Mouse (Mus musculus): ENCODE measurements around the gene Dnase1l3. TPM values are rescaled to one million over a fixed set of nuclear protein-coding genes. Genes with fewer than 3 reads are reported as not detected.
A peak's percentile ranks its signal among the peaks of the same experiment; 100 is the strongest.

Dnase1l3 gene
- polyA plus RNA-seq, 1 experiment, result 14.2 TPM

- Histone ChIP-seq H3K27ac (ENCODE audit: insufficient read depth, low read depth, low read length) (no peak overlapping the region), H3K27me3 (ENCODE audit: control insufficient read depth, insufficient read depth, low read length) (no peaks in the 10 kb centered on the region; the same call in 1 of the 2 replicates), H3K36me3 (ENCODE audit: control insufficient read depth, insufficient read depth, low read length) (no peaks in the 10 kb centered on the region), H3K4me3 (ENCODE audit: low read depth, low read length) (no peak overlapping the region), H3K4me1 (ENCODE audit: control insufficient read depth, insufficient read depth, insufficient read length, low read length) (peaks cover 2% of the 10 kb centered on the region; the same call in 1 of the 2 replicates)
- TF ChIP-seq CTCF (IDR thresholded peaks at IDR 0.05; ENCODE audit: extremely low read depth, insufficient read length, insufficient replicate concordance, low read depth, low read length) (no peak), POLR2A (IDR thresholded peaks at IDR 0.05; ENCODE audit: low read depth, low read length) (no peak)
- 79% methylated on average over 3 of the region's 3 CpGs for WGBS
These were observed 4.7 kb upstream of the Dnase1l3 start for GRCm38 (mm10) chr14:7999030-7999429.

DNA sequence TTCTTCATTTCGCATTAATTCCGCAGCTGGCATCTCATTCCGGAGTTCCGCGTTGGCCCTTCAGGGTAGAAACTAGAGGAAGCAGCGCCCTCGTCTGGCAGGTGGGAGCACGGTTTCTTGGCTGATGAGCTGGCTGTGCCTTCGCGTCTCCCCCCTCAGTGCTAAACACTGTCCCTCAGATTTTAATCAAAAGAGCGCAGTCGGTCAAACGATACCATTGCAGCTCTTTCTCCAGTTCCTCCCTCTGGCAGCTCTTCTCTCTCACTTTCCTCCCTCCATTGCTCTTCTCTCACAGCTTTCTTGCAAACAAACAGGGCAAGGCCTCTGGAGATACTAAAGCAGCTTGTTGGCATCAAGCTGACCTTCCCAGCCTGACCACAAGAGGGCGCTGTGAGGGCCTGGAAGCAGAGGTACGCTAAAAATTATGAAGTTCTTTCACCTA, 2.9 kb upstream of the Dnase1l3 start:
- H3K36me3 ChIP-seq (ENCODE audit: control insufficient read depth, insufficient read depth, low read length), result no peaks in the 10 kb centered on the region
- no peak overlapping the region for H3K27ac ChIP-seq (ENCODE audit: insufficient read depth, low read depth, low read length)
- H3K4me1 ChIP-seq (ENCODE audit: control insufficient read depth, insufficient read depth, insufficient read length, low read length), result no peaks in the 10 kb centered on the region; the same call in 1 of the 2 replicates
- H3K27me3 ChIP-seq (ENCODE audit: control insufficient read depth, insufficient read depth, low read length), result no peaks in the 10 kb centered on the region; the same call in 1 of the 2 replicates
- 1% methylated on average over 15 of the region's 15 CpGs for WGBS
- H3K4me3 ChIP-seq (ENCODE audit: low read depth, low read length), result peak overlapping the region; percentile 41
- TF ChIP-seq POLR2A (IDR thresholded peaks at IDR 0.05; ENCODE audit: low read depth, low read length) (peak; percentile 15; the same call in 1 of the 2 replicates), CTCF (IDR thresholded peaks at IDR 0.05; ENCODE audit: extremely low read depth, insufficient read length, insufficient replicate concordance, low read depth, low read length) (peak; percentile 92)

- Histone ChIP-seq H3K4me1 (ENCODE audit: control insufficient read depth, insufficient read depth, insufficient read length, low read length) (peaks cover 2% of the 10 kb centered on the region), H3K27ac (ENCODE audit: insufficient read depth, low read depth, low read length) (no peak overlapping the region), H3K36me3 (ENCODE audit: control insufficient read depth, insufficient read depth, low read length) (no peaks in the 10 kb centered on the region), H3K27me3 (ENCODE audit: control insufficient read depth, insufficient read depth, low read length) (no peaks in the 10 kb centered on the region; the same call in 1 of the 2 replicates), H3K4me3 (ENCODE audit: low read depth, low read length) (peak overlapping the region; percentile 18)
- WGBS, result 72% methylated on average over 6 of the region's 6 CpGs
- no peak for TF ChIP-seq CTCF (IDR thresholded peaks at IDR 0.05; ENCODE audit: extremely low read depth, insufficient read length, insufficient replicate concordance, low read depth, low read length)
- no peak for TF ChIP-seq POLR2A (IDR thresholded peaks at IDR 0.05; ENCODE audit: low read depth, low read length)
These were observed 2.2 kb downstream of the Dnase1l3 start for GRCm38 (mm10) chr14:7992158-7992557.

DNA sequence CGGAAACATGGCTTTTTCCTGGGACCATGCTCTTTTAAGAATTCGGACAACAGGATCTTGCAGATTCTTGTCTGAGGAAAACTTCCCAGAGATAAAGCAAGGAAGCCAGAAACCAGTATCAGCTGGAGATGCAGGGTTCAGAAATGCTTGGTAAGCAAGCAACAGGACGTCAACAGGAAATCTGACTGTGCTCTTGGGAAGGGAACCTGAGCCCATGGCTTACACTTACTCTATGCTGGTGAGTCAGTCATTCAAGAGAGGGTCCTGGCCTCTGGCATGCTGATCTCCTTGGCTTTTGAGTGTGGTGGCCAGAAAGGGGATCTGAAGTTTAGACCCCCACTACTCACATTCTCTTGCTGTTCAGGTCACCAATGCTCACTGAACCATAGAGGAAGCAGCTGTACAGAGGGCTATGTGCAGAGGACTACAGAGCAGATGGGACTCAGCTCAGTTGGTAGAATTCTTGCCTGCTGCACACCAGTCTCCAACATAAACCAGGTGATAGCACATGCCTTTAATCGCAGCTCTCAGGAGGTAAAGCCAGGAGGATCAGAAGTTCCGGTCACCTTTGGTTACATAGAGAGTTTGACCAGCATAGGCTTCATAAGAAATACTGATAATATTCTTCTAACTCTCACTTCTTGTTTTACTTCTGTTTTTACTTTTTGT, 3.1 kb downstream of the Dnase1l3 start:
- Histone ChIP-seq H3K36me3 (ENCODE audit: control insufficient read depth, insufficient read depth, low read length) (no peaks in the 10 kb centered on the region), H3K4me1 (ENCODE audit: control insufficient read depth, insufficient read depth, insufficient read length, low read length) (peaks cover 2% of the 10 kb centered on the region), H3K27ac (ENCODE audit: insufficient read depth, low read depth, low read length) (no peak overlapping the region), H3K4me3 (ENCODE audit: low read depth, low read length) (no peak overlapping the region), H3K27me3 (ENCODE audit: control insufficient read depth, insufficient read depth, low read length) (no peaks in the 10 kb centered on the region; the same call in 1 of the 2 replicates)
- no peak for TF ChIP-seq POLR2A (IDR thresholded peaks at IDR 0.05; ENCODE audit: low read depth, low read length)
- TF ChIP-seq CTCF (IDR thresholded peaks at IDR 0.05; ENCODE audit: extremely low read depth, insufficient read length, insufficient replicate concordance, low read depth, low read length), result no peak
- WGBS, result 81% methylated on average over 5 of the region's 5 CpGs

DNA sequence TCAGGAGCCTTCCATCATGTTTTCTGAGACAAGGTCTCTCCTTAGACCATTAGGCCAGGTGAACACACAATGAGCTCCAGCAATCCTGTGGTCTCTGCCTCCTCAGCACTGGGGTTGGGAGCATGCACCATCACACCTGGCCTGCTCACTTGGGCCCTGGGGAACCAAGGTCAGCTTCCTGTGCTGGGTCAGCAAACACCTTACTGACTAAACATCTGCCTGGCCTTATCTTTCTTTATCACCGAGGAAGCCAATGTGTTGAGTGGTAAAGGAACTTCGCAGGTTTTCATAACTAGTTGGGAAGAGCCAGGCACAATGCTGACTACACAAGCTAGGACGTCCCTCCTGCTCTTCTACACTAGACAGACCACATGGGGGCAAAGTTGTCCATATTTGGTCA, 4.4 kb downstream of the Dnase1l3 start:
- TF ChIP-seq POLR2A (IDR thresholded peaks at IDR 0.05; ENCODE audit: low read depth, low read length) (no peak), CTCF (IDR thresholded peaks at IDR 0.05; ENCODE audit: extremely low read depth, insufficient read length, insufficient replicate concordance, low read depth, low read length) (no peak)
- Histone ChIP-seq H3K4me1 (ENCODE audit: control insufficient read depth, insufficient read depth, insufficient read length, low read length) (peaks cover 2% of the 10 kb centered on the region), H3K27me3 (ENCODE audit: control insufficient read depth, insufficient read depth, low read length) (no peaks in the 10 kb centered on the region), H3K4me3 (ENCODE audit: low read depth, low read length) (no peak overlapping the region), H3K36me3 (ENCODE audit: control insufficient read depth, insufficient read depth, low read length) (no peaks in the 10 kb centered on the region), H3K27ac (ENCODE audit: insufficient read depth, low read depth, low read length) (no peak overlapping the region)
- WGBS, result 22% methylated on average over 3 of the region's 3 CpGs

DNA sequence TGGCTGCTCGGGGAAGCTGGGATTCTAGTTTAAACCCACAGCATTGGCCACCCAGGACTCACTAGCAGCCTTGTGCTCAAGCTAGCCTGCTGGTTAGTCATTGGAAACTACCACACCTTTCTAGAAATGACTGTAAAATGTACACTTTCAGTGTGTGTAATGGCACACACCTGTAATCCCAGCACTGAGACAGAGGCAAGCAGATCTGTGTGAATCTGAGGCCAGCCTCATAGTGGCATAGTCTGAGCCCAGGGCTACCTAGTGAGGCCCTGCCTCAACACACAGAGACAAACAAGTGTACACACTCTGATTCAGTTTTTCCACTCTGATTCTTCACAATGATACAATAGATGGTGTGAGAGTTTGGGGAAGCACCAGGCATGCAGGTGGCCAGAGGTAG, 5.0 kb downstream of the Dnase1l3 start:
- 77% methylated on average over 1 of the region's 1 CpGs for WGBS
- TF ChIP-seq CTCF (IDR thresholded peaks at IDR 0.05; ENCODE audit: extremely low read depth, insufficient read length, insufficient replicate concordance, low read depth, low read length) (no peak), POLR2A (IDR thresholded peaks at IDR 0.05; ENCODE audit: low read depth, low read length) (no peak)
- H3K27ac ChIP-seq (ENCODE audit: insufficient read depth, low read depth, low read length), result no peak overlapping the region

GRCm38 (mm10) chr14:7986913-7987312, 7.5 kb downstream of the Dnase1l3 start:
- H3K36me3 ChIP-seq (ENCODE audit: control insufficient read depth, insufficient read depth, low read length), result no peaks in the 10 kb centered on the region
- H3K27me3 ChIP-seq (ENCODE audit: control insufficient read depth, insufficient read depth, low read length), result no peaks in the 10 kb centered on the region
- H3K4me1 ChIP-seq (ENCODE audit: control insufficient read depth, insufficient read depth, insufficient read length, low read length), result peaks cover 2% of the 10 kb centered on the region; the same call in 1 of the 2 replicates
- TF ChIP-seq POLR2A (IDR thresholded peaks at IDR 0.05; ENCODE audit: low read depth, low read length) (no peak), CTCF (IDR thresholded peaks at IDR 0.05; ENCODE audit: extremely low read depth, insufficient read length, insufficient replicate concordance, low read depth, low read length) (no peak)
- H3K4me3 ChIP-seq (ENCODE audit: low read depth, low read length), result no peak overlapping the region
- H3K27ac ChIP-seq (ENCODE audit: insufficient read depth, low read depth, low read length), result no peak overlapping the region
- WGBS, result 83% methylated on average over 6 of the region's 6 CpGs

More for the DNA sequence above, 5.0 kb downstream of the Dnase1l3 start:
- Histone ChIP-seq H3K36me3 (ENCODE audit: control insufficient read depth, insufficient read depth, low read length) (no peaks in the 10 kb centered on the region), H3K4me3 (ENCODE audit: low read depth, low read length) (no peak overlapping the region), H3K4me1 (ENCODE audit: control insufficient read depth, insufficient read depth, insufficient read length, low read length) (peaks cover 2% of the 10 kb centered on the region), H3K27me3 (ENCODE audit: control insufficient read depth, insufficient read depth, low read length) (no peaks in the 10 kb centered on the region)

All from small intestine, adult 2 months (tissue).